Mouse (Mus musculus) hindbrain, embryonic 10.5 days (tissue): ENCODE data around the gene Arrdc1. TPM values are rescaled to one million over a fixed set of nuclear protein-coding genes. Genes with fewer than 3 reads are reported as not detected.
A peak's percentile ranks its signal among the peaks of the same experiment; 100 is the strongest.
"Not testable (repeated sequence)": the region's sequence is repeated elsewhere in the genome, so short reads cannot be mapped to it uniquely, and the experiment has no call there.

Experiments
- DNase-seq: peaks from one replicate; pipeline ENCODE4 v3.0.0-alpha.2; 2017; ENCODE audit warnings: low spot score
- H3K27ac ChIP-seq: fragments of 300-500 bp; sonication (generic); 2 replicates; pipeline ENCODE4 v1.5.1; 2016; ENCODE audit warnings: mild to moderate bottlenecking, moderate library complexity
- H3K27me3 ChIP-seq: fragments of 300-500 bp; sonication (generic); 2 replicates; pipeline ENCODE4 v1.6.1; 2016; ENCODE audit warnings: mild to moderate bottlenecking; ENCODE audit not compliant: poor library complexity, insufficient read depth, severe bottlenecking
- H3K36me3 ChIP-seq: fragments of 300-500 bp; sonication (generic); 2 replicates; pipeline ENCODE4 v1.6.1; 2016; ENCODE audit warnings: mild to moderate bottlenecking, moderate library complexity
- H3K4me1 ChIP-seq: fragments of 300-500 bp; sonication (generic); replicated peaks from 2 replicates; pipeline ENCODE4 v1.6.1; 2016; ENCODE audit warnings: mild to moderate bottlenecking
- H3K4me3 ChIP-seq: fragments of 300-500 bp; sonication (generic); 2 replicates; pipeline ENCODE4 v1.5.1; 2016; ENCODE audit warnings: mild to moderate bottlenecking, moderate library complexity
- H3K9me3 ChIP-seq: fragments of 300-500 bp; sonication (generic); 2 replicates; pipeline ENCODE4 v1.6.1; 2016; ENCODE audit warnings: mild to moderate bottlenecking, moderate library complexity
- WGBS: fragments of 180-500 bp; shearing (Covaris S2); methylation state at CpG from one replicate; pipeline ENCODE4 v1.1.7; 2016; 5-methylcytosine and 5-hydroxymethylcytosine counted together
- polyA plus RNA-seq: library from polyadenylated mRNA; unstranded; fragments of >200 nt; fragmentation: Nextera tagmentation; extraction: Ambion mirVana; gene quantifications from 2 replicates; pipeline ENCODE4 v1.2.1, GENCODE M21; 2016

Arrdc1 gene
- polyA plus RNA-seq, 1 experiment from 2014 or later: 20.6 TPM

DNA sequence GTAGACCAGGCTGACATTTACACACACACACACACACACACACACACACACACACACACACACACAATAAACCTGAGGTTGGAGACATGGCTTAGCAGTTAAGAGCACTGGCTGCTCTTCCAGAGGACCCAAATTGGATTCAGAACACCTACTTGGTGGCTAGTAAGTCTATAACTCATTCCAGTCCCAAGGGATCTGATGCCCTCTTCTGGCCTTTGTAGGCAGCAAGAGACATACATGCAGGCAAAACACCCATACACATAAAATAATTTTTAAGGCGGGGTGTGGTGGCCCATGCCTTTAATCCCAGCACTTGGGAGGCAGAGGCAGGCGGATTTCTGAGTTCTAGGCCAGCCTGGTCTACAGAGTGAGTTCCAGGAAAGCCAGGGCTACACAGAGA lies 9.3 kb upstream of the Arrdc1 start:
- whole genome bisulfite sequencing: 54% methylated on average over 2 of the region's 2 CpGs
- not testable (repeated sequence) for H3K9me3 ChIP-seq, H3K27me3 ChIP-seq, H3K27ac ChIP-seq, H3K4me1 ChIP-seq, H3K36me3 ChIP-seq, DNase-seq, H3K4me3 ChIP-seq

DNA sequence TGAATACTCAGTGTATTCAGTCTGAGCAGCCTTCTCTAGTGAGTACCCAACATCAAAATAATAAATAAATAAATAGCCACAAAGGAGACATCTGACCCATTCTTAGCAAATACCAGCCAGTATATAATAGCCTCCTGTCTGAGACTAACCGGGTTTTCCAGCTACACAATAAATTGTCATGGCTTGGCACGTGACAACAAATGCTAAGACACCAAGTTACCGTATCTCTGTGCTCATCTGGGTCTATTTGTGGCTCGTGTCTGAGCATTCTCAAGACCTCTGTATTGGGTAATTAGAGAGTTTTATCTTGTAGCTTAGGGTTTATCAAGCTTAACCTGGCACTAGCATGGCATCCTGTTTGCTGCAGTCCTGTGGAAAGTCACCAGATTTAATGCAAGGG lies 7.0 kb upstream of the Arrdc1 start:
- WGBS: 86% methylated on average over 4 of the region's 4 CpGs
- no peak for DNase-seq
- H3K9me3 ChIP-seq: no peaks in the 10 kb centered on the region
- no peak overlapping the region for H3K4me3 ChIP-seq
- no peak overlapping the region for H3K27ac ChIP-seq
- H3K4me1 ChIP-seq: no peaks in the 10 kb centered on the region
- H3K36me3 ChIP-seq: no peaks in the 10 kb centered on the region
- H3K27me3 ChIP-seq: no peaks in the 10 kb centered on the region; the same call in 1 of the 2 replicates

DNA sequence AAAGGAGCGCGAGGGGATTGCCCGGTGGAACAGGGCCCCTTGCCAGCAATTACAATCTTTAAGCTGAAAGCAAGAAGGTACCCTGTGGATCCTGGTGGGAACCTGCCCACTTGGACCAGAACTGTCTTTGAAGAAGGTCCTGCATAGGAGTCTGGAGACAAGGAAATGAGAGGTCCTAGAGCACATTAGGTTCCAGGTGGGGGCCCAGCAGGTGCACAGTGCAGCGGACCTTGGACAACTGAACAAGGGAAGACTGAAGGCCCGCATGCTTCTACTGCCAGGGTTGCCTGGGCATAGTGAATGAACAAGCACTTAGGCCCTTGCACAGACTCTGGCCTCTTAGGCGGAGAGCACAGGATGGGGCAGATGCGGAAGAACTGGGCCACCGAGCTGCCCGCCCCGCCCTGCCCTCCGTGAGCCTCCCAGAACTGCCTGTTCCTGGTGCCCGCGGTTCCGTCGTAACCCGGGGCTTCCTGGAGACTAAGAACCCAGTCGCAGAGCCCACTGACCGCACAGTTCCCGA lies 550 bp downstream of the Arrdc1 start:
- no peak for DNase-seq
- H3K9me3 ChIP-seq: no peaks in the 10 kb centered on the region
- peak overlapping the region; percentile 86 for H3K27ac ChIP-seq
- no peaks in the 10 kb centered on the region for H3K36me3 ChIP-seq
- peak overlapping the region; percentile 73 for H3K4me3 ChIP-seq
- peaks cover 22% of the 10 kb centered on the region for H3K4me1 ChIP-seq
- peaks cover 27% of the 10 kb centered on the region for H3K27me3 ChIP-seq
- 6% methylated on average over 19 of the region's 19 CpGs for WGBS

DNA sequence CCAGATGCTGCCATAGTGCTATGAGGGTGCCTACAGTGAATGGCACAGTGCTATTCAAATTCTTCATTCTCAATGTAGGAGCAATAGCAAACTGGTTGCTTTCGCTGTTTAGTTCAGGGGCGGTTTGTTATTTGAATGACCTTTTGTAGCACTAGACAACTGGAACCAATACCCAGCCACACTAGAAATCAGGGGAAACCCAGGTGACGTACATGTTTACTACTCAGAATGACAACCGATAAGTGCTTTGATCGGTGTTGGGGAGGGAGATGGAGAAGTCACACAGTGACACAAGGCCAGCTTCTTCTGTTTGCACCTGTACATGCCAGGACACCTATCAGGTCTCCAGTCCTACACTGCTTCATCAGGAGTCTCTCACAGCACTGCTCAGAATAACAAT lies 5.5 kb downstream of the Arrdc1 start:
- no peaks in the 10 kb centered on the region for H3K9me3 ChIP-seq
- H3K36me3 ChIP-seq: 0 out of 2 replicates have a peak, but pooled peaks cover 5% of the 10 kb centered on the region
- DNase-seq: no peak
- WGBS: 90% methylated on average over 5 of the region's 5 CpGs
- no peak overlapping the region for H3K4me3 ChIP-seq
- peaks cover 10% of the 10 kb centered on the region for H3K4me1 ChIP-seq
- peaks cover 13% of the 10 kb centered on the region for H3K27me3 ChIP-seq
- H3K27ac ChIP-seq: no peak overlapping the region

DNA sequence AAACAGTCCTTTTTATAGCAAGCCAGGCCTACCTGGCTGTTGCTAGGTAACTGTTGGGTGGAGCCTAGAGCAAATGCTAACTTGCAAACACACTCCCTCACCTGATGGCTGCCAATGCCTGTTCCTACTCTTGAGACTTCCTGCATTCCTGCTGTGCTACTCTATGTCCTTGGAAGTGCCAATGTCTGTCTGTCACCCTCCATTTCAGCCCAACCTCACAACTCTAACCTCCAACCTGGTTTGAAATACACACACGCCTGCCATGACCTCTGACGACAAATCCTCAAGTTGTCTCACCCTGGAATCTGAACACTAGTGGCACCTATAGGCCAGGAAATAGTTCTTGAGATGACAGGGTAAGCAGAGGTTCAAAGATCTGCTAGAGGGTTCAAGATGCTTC lies 5.9 kb downstream of the Arrdc1 start:
- peaks cover 5% of the 10 kb centered on the region for H3K4me1 ChIP-seq
- H3K27me3 ChIP-seq: peaks cover 8% of the 10 kb centered on the region
- H3K36me3 ChIP-seq: 0 out of 2 replicates have a peak, but pooled peaks cover 5% of the 10 kb centered on the region
- no peaks in the 10 kb centered on the region for H3K9me3 ChIP-seq
- no peak for DNase-seq
- no peak overlapping the region for H3K4me3 ChIP-seq
- H3K27ac ChIP-seq: no peak overlapping the region
- WGBS: 55% methylated on average over 2 of the region's 2 CpGs

DNA sequence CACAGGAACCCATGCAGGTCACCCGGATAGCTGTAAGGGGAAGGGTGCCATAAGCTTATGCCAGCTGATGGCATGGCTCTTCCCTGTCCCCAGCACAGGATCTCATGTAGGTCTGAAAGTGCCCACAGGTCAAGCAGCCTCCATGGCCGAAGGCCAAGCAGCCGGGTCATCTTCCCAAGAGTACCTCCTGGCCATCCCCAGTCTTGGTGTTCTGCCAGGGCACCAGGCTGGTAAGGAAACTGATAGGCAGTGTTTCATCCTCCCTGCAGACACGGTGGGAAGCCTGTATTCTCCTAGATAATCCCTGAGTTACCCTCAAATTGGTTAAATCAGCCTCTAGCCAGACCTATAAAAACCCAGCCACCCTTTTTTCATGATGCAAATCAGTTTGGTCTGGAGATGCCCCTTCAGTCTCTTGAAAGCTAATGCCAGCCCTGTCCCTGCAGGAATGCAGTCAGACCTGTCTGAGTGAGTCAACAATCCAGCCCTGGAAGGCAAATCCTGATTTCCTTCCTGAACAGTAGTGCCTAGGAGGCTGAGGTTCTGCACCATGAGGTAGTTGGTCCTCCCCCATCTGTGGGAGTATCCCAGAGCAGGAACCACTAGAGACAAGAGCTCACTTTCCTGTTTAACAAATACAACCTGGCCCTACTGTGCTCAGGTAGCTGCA lies 7.1 kb downstream of the Arrdc1 start:
- Histone ChIP-seq H3K4me1 (no peaks in the 10 kb centered on the region), H3K4me3 (no peak overlapping the region), H3K36me3 (0 out of 2 replicates have a peak, but pooled peaks cover 5% of the 10 kb centered on the region), H3K9me3 (no peaks in the 10 kb centered on the region), H3K27ac (0 out of 2 replicates have a peak overlapping the region, but pooled peaks have one; percentile 2), H3K27me3 (no peaks in the 10 kb centered on the region)
- 66% methylated on average over 4 of the region's 4 CpGs for WGBS
- DNase-seq: no peak

DNA sequence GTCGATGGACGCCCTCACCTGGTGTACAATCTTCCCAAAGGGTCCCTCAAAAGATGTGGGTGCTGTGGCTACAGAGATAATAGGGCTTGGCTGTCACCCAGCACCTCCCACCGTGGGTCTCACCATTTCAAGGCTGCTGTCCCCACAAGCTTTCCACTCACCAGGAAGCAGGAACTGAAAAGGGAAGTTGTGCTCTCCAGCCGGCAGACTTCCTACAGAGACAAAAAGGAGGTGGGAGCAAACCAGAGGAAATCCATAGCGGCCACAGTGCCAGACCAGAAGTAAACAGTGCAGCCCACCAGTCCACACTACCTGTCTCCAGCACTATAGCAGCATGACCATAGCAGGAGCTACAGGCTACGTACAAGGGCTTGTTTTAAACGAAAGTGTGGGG lies 8.1 kb downstream of the Arrdc1 start:
- no peak overlapping the region for H3K4me3 ChIP-seq
- no peak overlapping the region for H3K27ac ChIP-seq

DNA sequence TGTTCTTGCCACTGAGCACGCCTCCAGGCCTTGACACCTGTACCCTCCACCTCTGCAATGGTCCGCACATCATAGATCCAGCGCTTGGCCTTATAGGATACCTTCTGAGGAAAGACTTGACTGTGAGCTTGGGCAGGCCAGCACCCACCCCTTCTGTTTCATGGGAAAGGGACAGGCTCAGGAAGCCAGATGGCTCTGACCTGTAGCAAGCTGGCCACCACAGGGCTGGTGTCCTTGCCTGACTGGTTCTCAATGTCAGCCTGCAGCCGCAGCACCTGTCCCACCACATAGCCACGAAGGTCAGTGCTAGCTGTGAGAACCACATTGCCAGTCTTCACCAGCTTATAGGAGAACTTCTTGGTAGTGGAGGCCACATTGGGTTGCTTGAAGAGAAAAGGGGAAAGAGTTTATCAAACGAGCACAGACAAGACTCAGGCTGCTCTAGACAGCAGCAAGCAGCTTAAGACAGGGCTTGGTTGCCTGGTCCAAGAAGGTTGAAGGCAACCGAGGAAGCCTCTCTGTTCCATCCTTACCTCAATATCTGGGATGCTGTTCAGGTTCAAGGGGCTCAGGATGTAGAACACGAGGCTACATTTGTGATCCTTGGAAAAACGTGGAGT lies 8.6 kb downstream of the Arrdc1 start:
- H3K4me3 ChIP-seq: no peak overlapping the region
- H3K9me3 ChIP-seq: no peaks in the 10 kb centered on the region
- H3K4me1 ChIP-seq: no peaks in the 10 kb centered on the region
- no peak overlapping the region for H3K27ac ChIP-seq
- 0 out of 2 replicates have a peak, but pooled peaks cover 5% of the 10 kb centered on the region for H3K36me3 ChIP-seq
- WGBS: 84% methylated on average over 9 of the region's 9 CpGs
- no peak for DNase-seq
- no peaks in the 10 kb centered on the region for H3K27me3 ChIP-seq

More for the DNA sequence above, 8.1 kb downstream of the Arrdc1 start:
- Histone ChIP-seq H3K27me3 (no peaks in the 10 kb centered on the region), H3K4me1 (no peaks in the 10 kb centered on the region), H3K36me3 (0 out of 2 replicates have a peak, but pooled peaks cover 5% of the 10 kb centered on the region), H3K9me3 (no peaks in the 10 kb centered on the region)
- no peak for DNase-seq
- WGBS: 80% methylated on average over 7 of the region's 7 CpGs

DNA sequence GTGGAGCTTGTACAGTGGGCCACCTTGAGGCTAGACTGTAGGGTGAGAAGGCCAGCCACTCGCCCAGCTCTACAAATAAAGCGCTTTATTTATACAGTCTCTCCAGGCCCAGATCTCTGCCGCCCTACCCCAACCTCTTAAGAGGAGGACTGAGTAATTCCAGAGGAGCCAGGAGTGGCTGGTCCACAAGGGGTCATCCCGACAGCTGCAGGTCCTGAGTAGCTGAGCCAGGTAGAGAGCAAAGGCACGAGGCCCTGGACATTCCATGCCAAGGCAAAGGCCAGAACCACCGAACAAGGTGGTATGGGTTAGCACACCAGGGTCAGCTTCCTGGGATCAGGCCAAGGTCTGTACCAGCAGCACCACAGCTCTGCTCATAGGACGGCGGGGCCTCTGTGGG lies 9.8 kb downstream of the Arrdc1 start:
- Histone ChIP-seq H3K27me3 (no peaks in the 10 kb centered on the region), H3K4me3 (no peak overlapping the region), H3K9me3 (no peaks in the 10 kb centered on the region), H3K27ac (no peak overlapping the region), H3K4me1 (no peaks in the 10 kb centered on the region), H3K36me3 (0 out of 2 replicates have a peak, but pooled peaks cover 5% of the 10 kb centered on the region)
- 84% methylated on average over 8 of the region's 8 CpGs for WGBS
- no peak for DNase-seq

DNA sequence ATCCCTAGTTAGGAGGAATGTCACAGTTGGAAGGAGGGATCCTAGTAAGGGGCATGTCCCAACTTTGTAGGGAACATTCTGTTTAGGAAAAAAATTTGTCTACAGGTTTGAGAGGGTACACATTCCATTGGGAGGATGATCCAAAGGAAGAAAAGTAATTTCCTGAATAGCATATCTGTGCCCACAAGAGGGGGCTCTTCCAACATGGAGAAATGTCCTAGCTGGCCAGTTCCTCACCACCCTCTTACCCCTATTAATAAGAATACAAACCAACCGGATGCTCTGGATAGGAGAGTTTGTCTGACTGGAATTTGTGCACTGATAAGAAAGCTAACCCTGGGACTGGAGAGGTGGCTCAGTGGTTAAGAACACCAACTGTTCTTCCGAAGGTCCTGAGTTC lies 11.5 kb downstream of the Arrdc1 start:
- H3K27ac ChIP-seq: no peak overlapping the region
- H3K36me3 ChIP-seq: 0 out of 2 replicates have a peak, but pooled peaks cover 5% of the 10 kb centered on the region
- no peaks in the 10 kb centered on the region for H3K27me3 ChIP-seq
- 56% methylated on average over 2 of the region's 2 CpGs for WGBS
- no peak overlapping the region for H3K4me3 ChIP-seq
- no peaks in the 10 kb centered on the region for H3K4me1 ChIP-seq
- DNase-seq: no peak
- H3K9me3 ChIP-seq: no peaks in the 10 kb centered on the region

DNA sequence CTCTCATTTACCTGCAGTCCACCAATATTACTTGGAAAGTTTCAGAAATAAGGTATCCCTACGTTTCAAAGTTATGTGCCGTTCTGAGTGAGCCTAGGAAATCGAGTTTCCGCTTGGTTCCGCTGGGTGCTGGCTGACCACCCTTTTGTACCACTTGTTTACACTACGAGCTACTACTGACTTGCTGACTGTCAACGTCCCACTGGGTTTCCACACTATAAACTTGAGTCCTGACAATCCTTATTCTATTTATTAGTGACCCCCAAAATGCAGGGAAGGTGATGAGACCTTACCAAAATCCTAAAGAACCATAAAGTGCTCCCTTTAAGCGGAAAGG lies 15.2 kb downstream of the Arrdc1 start:
- H3K36me3 ChIP-seq: 0 out of 2 replicates have a peak, but pooled peaks cover 1% of the 10 kb centered on the region
- WGBS: 10% methylated on average over 8 of the region's 8 CpGs
- H3K27me3 ChIP-seq: no peaks in the 10 kb centered on the region
- no peaks in the 10 kb centered on the region for H3K9me3 ChIP-seq
- H3K4me1 ChIP-seq: peaks cover 12% of the 10 kb centered on the region
- no peak for DNase-seq
- H3K27ac ChIP-seq: peak overlapping the region; percentile 99
- H3K4me3 ChIP-seq: peak overlapping the region; percentile 95

DNA sequence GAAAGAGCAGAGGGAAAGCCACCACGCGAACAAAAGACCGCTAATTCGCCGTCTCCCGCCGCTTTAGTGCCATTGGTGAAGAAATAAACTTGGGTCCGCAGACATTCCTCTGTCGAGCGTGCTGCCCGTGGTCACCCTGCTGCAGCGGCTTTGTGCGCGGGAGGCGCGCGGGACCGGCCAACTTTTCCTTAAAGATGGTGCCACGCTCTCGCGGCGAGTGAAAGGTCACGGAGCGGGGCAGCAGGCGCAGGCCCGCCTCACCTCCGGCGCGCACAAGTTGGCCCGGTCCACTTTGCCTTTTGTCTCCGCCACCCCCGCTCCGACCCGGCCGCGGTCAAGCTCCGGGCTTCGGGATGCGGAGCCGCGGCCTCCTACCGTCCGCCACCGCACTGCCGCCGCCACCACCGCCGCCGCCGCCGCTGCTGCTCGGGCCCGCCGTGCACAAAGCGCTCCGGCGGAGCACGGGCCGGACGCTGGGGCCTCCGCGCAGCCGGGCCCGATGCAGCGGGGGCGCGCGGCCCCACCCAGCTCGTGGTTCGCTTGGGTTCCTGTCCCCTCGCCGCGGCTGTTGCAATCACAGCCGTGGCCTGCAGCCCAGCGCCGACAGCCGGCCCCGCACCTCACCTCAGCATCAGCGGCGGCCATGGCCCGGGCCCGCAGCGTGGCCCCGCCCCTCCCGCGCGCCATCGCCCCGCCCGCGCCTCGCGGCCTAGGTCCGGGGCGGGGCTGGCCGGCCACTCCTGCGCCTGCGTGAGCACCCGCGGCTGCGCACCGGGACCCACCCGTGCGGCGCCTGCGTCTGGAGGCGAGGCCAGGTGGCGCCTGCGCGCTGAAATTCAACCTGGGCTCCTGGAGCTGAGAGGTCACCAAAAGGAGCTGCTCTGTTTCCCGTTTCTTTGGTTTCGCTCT lies 15.9 kb downstream of the Arrdc1 start, which contains the start of gene Ehmt1:
Gene Ehmt1 (minus strand): TSS at position 685 of the 909 bp plus-strand sequence.
- Histone ChIP-seq H3K9me3 (no peaks in the 10 kb centered on the region), H3K27me3 (no peaks in the 10 kb centered on the region), H3K27ac (peak within 1 kb of the TSS; percentile 99), H3K4me3 (peak within 1 kb of the TSS; percentile 95), H3K4me1 (peaks cover 12% of the 10 kb centered on the region), H3K36me3 (peaks cover 8% of the 10 kb centered on the region; the same call in 1 of the 2 replicates)
- WGBS: under 1% methylated on average over 112 of the region's 112 CpGs
- DNase-seq: peak; percentile 92
